Mouse (Mus musculus) inflammation-experienced regulatory T-cells (primary cell): ENCODE results near the gene Tsga10ip. TPM values are rescaled to one million over a fixed set of nuclear protein-coding genes. Genes with fewer than 3 reads are reported as not detected.

Experiments used
- polyA plus RNA-seq, 2 experiments: library from polyadenylated mRNA; unstranded; fragments of 100-300 nt; shearing (Covaris generic); gene quantifications; one replicate each; pipeline ENCODE4 v1.2.1; 2017

The Tsga10ip gene
- polyA plus RNA-seq = under 1 TPM; 0.61 to 0.80 TPM

GRCm38 (mm10) chr19:5402293-5402692 is at the start of gene Tsga10ip:
Gene Tsga10ip, minus strand, starts transcription at chr19:5402526.

DNA sequence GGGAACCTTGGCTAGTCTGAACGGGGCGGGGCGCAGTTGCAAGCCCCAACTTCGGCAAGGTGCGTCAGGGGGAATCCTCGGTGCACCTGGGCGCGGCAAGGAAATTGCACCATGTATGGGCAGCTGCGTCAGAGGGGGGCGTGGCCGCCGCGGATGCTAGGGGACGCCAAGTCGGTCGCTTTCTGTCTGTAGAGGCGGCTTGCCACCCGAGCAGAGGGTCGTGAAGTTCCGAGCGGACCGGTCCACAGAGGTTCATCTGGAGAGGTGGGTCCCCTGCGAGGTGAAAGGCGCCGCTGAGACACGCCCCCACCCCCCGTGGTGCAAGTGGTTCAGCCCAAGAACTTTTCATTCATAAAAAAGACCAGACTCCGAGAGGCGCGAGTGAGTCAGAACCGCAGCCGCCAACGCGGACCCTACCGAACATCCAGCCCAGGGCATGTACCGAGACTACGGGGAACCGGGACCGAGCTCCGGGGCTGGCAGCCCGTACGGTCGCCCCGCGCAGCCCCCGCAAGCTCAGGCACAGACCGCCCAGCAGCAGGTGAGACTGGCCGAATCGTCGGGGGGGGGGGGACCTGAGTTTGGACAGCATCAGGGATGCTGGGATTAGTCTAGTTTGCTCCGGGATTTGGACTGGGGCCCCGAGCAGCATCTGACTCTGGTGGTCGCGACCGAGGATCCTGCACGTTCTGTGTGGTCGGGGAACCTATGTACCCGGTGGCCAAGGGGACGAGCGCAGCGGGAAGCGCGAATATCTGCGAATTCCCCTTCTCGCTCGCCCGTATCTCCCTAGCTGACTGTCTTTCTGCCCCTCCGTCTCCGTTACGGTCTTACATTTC is 45.4 kb upstream of the Tsga10ip start, which contains the start of gene Fosl1:
Fosl1 (plus strand) TSS at position 33 of the 839 bp plus-strand sequence.

DNA sequence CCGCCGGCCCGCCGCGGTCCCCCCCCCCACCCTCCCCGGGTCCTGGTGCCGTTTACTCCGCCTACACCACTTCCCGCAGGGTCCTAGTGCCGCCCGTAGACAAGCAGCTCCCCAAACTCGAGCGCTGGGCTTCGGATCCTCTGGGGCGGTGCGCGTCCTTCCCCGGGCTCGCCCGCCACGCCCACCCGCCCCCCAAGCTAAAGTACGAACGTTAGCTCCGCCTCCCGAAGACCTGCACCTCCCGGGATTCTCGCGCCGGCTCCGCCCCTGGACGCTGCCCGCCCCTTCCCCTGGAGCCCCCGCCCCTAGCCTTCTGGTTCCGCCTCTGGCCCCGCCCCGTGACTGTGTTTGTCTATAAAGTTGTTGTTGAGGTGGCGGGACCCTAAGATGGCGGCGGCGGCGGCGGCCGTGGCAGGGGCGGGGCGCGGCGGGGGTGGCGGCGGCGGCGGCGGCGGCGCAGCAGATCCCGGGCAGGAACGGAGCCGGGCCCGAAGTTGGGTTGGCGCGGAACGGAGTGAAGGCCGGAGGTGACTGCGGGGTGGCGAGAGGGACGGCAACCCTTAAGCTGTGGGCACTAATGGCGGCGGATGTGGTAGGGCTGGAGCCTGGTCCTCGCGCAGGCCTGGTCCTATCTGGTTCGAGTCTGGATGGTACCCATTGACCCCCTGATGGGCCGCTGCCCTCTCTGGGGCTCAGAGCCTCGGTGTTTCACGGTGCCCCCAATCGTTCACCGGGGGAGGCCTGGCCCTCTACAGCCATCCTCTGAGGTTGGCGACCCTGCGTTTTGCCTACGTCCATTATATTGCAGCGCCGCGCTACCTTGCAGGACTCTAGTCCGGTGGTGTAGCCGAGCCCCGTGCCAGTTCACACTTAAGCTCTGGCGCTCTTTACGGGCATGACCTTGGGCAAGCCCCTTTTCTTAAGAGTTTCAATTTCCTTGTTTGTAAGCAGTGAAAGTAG is 22.7 kb upstream of the Tsga10ip start, which contains the start of the genes Drap1 and AI837181:
Drap1 (minus strand) TSS at position 198 of the 960 bp plus-strand sequence.
AI837181 (plus strand) TSS at position 363 of the 960 bp plus-strand sequence.

DNA sequence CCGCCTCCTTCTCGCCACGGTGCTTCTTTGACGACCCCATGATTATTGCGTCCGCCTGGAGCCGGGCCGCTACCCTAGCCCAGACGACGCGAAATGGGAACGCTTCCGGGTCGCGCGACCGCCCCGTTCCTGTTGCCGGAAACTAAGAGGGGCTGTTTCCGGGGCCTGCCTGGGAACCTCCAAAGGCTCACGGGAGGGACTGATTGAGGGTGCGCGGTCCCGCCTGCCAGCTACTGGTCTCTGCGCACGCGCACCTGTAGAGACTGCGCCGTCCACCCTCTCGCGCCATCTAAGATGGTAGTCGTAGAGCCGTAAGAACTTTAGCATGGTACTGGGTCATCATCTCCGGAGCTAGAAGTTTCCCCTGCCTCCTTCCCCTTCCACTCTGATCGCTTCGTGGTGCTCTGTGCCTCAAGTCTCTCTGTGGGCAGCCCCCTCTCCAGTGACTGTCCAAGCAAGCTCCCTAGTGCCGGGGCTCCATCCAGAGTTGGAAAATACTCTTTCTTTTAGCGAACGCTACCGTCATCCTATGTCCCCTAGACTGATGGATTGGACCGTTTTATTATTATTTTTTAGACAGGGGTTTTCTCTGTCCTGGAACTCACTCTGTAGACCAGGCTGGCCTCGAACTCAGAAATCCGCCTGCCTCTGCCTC is 13.6 kb downstream of the Tsga10ip start, which contains the start of gene Sart1:
Sart1 (minus strand) TSS at position 116 of the 655 bp plus-strand sequence.

GRCm38 (mm10) chr19:5367053-5367359 is 35.3 kb downstream of the Tsga10ip start, which contains the start of gene Banf1:
Gene Banf1, minus strand, starts transcription at chr19:5367168.

DNA sequence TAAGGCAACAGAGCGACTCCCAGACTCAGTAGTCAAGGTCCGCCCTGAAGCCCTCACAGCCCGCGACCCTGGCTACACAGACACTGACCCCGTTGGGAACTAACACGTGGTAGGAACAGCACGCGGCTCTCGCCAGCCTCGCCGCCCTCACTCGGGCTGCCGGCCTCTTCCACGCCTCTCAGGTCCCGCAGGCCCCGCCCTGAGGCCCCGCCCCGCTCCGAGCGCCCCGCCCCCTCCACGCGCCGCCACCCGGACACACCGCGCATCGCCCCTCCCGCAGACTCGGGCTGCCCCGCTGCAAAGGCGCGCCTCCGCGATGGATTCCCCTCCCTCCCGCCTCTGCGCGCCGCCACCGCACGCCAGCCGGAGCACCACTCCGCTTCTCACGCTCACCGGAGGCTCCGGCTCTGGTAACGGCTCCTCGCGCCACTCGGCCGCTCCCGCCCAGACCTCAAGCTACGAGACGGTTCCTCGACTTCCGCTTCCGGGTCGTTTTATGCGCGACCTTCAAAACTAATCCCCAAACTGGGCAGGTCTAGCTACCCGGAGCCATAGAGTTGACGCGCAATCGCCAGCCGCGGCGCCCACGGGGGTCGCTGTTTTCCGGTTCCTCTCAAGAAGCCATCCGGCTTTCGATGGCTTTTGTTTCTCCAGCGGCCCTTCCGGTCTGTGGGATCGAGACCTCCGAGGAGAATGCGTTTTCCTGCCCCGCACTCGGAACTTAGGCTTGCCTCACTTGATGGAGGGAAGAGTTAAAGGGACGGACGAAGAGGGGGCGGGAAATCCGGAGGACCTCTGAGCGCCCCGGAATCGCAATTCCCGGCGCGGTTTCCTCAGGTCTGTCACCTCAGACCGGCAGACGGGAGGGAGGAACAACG is 35.9 kb downstream of the Tsga10ip start, which contains the start of gene Eif1ad:
Eif1ad (plus strand) TSS at position 567 of the 878 bp plus-strand sequence.

GRCm38 (mm10) chr19:5349502-5349873 is 52.8 kb downstream of the Tsga10ip start, which contains the start of gene Cst6:
Gene Cst6, minus strand, starts transcription at chr19:5349574.

Other genes starting within 250 kb of the Tsga10ip start
- 100 to 1,000 TPM; 106 to 118 TPM for gene Pacs1, start 129.4 kb downstream of the Tsga10ip start, polyA plus RNA-seq
- 100 to 1,000 TPM; 329 to 399 TPM for gene Sf3b2, start 107.1 kb downstream of the Tsga10ip start, polyA plus RNA-seq
- gene Gal3st3, start 104.2 kb downstream of the Tsga10ip start, polyA plus RNA-seq = under 1 TPM; 0.23 to 0.51 TPM
- gene Catsper1, start 66.8 kb downstream of the Tsga10ip start, polyA plus RNA-seq = not detected
- 1 to 10 TPM; 1.8 to 3.6 TPM for gene Cst6, start 53.0 kb downstream of the Tsga10ip start, polyA plus RNA-seq
- 10 to 100 TPM; 54.9 to 70.9 TPM for gene Eif1ad, start 35.8 kb downstream of the Tsga10ip start, polyA plus RNA-seq
- gene Banf1, start 35.4 kb downstream of the Tsga10ip start, polyA plus RNA-seq = 100 to 1,000 TPM; 233 to 287 TPM
- 100 to 1,000 TPM; 200 to 224 TPM for gene Sart1, start 13.8 kb downstream of the Tsga10ip start, polyA plus RNA-seq
- 100 to 1,000 TPM; 196 to 206 TPM for gene Drap1, start 22.5 kb upstream of the Tsga10ip start, polyA plus RNA-seq
- gene AI837181, start 22.6 kb upstream of the Tsga10ip start, polyA plus RNA-seq = 10 to 100 TPM; 27.7 to 34.4 TPM
- 1 to 10 TPM in 1 of 2 experiments, not detected in 1; 2.1 TPM for gene Fosl1, start 45.0 kb upstream of the Tsga10ip start, polyA plus RNA-seq
- gene Ccdc85b, start 55.4 kb upstream of the Tsga10ip start, polyA plus RNA-seq = 10 to 100 TPM; 11.6 to 13.7 TPM
- gene Fibp, start 58.1 kb upstream of the Tsga10ip start, polyA plus RNA-seq = 100 to 1,000 TPM; 133 to 135 TPM
- 100 to 1,000 TPM; 127 to 211 TPM for gene Ctsw, start 66.0 kb upstream of the Tsga10ip start, polyA plus RNA-seq
- 1 to 10 TPM; 1.1 to 2.2 TPM for gene Efemp2, start 71.4 kb upstream of the Tsga10ip start, polyA plus RNA-seq
- 10 to 100 TPM; 57.6 to 65.5 TPM for gene Mus81, start 85.9 kb upstream of the Tsga10ip start, polyA plus RNA-seq
- 1,000 to 10,000 TPM; 3,119 to 3,710 TPM for gene Cfl1, start 87.9 kb upstream of the Tsga10ip start, polyA plus RNA-seq
- gene 1700020D05Rik, start 101.3 kb upstream of the Tsga10ip start, polyA plus RNA-seq = under 1 TPM; 0.25 to 0.28 TPM
- gene Snx32, start 108.0 kb upstream of the Tsga10ip start, polyA plus RNA-seq = 10 to 100 TPM; 17.2 to 20.0 TPM
- 1 to 10 TPM in 1 of 2 experiments, under 1 TPM in 1; 0.20 to 4.2 TPM for gene Ovol1, start 158.1 kb upstream of the Tsga10ip start, polyA plus RNA-seq
- 10 to 100 TPM; 16.0 to 19.1 TPM for gene Ap5b1, start 165.5 kb upstream of the Tsga10ip start, polyA plus RNA-seq
- gene Rnaseh2c, start 199.3 kb upstream of the Tsga10ip start, polyA plus RNA-seq = 100 to 1,000 TPM; 142 to 162 TPM
- gene Kat5, start 207.7 kb upstream of the Tsga10ip start, polyA plus RNA-seq = 10 to 100 TPM; 45.4 to 62.9 TPM
- 100 to 1,000 TPM; 169 to 173 TPM for gene Rela, start 235.0 kb upstream of the Tsga10ip start, polyA plus RNA-seq